ENCODE assay signal across 38 mouse cellular contexts in genomic region chr3:98216296-98216695, GRCm38 (mm10). TPM values are rescaled to one million over a fixed set of nuclear protein-coding genes. Genes with fewer than 3 reads are reported as not detected.
"Had no signal": no experiment of that assay in that cellular context is flagged by ENCODE, and none has a peak within 500 bp of the region (broad histone marks: within the 10 kb centered on the region; RNA-seq: fewer than 3 reads in every experiment).

No protein-coding gene starts in this region.

- H3K9me3 ChIP-seq: limb, embryonic 10.5 days; limb, embryonic 12.5 days; limb, embryonic 13.5 days; limb, embryonic 15.5 days; liver, embryonic 12.5 days; liver, embryonic 13.5 days; liver, embryonic 15.5 days; lung, embryonic 15.5 days; midbrain, embryonic 10.5 days; midbrain, embryonic 12.5 days; midbrain, embryonic 13.5 days; midbrain, embryonic 15.5 days; neural tube, embryonic 12.5 days had no signal

- H3K9ac ChIP-seq: limb, embryonic 12.5 days; limb, embryonic 13.5 days; limb, embryonic 15.5 days; liver, embryonic 12.5 days; liver, embryonic 13.5 days; liver, embryonic 14.5 days; liver, embryonic 15.5 days; liver, postnatal 0 days; lung, embryonic 14.5 days; lung, embryonic 15.5 days; midbrain, embryonic 12.5 days; midbrain, embryonic 13.5 days; midbrain, embryonic 15.5 days; neural tube, embryonic 12.5 days had no signal

- H3K36me3 ChIP-seq: limb, embryonic 10.5 days; limb, embryonic 12.5 days; limb, embryonic 13.5 days; limb, embryonic 15.5 days; liver, embryonic 12.5 days; liver, embryonic 13.5 days; liver, embryonic 15.5 days; lung, embryonic 15.5 days; midbrain, embryonic 10.5 days; midbrain, embryonic 12.5 days; midbrain, embryonic 13.5 days; midbrain, embryonic 15.5 days; neural tube, embryonic 12.5 days had no signal

- DNase-seq: left cerebral cortex, postnatal 4 days; liver; liver, embryonic 13.5 days; liver, postnatal 0 days; lung, adult 18-20 months; lung, adult 2 months; lung, embryonic 14.5 days; lung, postnatal 10 days; lung, postnatal 14 days; lung, postnatal 36 days; lung, postnatal 4 days had no signal

- H3K27me3 ChIP-seq: limb, embryonic 12.5 days; limb, embryonic 13.5 days; limb, embryonic 15.5 days; liver, embryonic 12.5 days; liver, embryonic 13.5 days; liver, embryonic 15.5 days; lung, embryonic 15.5 days; midbrain, embryonic 12.5 days; midbrain, embryonic 13.5 days; midbrain, embryonic 15.5 days; neural tube, embryonic 12.5 days had no signal

- H3K4me2 ChIP-seq: limb, embryonic 12.5 days; limb, embryonic 13.5 days; limb, embryonic 15.5 days; liver, embryonic 11.5 days; liver, embryonic 12.5 days; liver, embryonic 13.5 days; liver, embryonic 15.5 days; lung, embryonic 14.5 days; lung, embryonic 15.5 days; midbrain, embryonic 12.5 days; midbrain, embryonic 13.5 days; midbrain, embryonic 15.5 days; neural tube, embryonic 12.5 days had no signal

- ATAC-seq: liver, embryonic 12.5 days; liver, postnatal 0 days; lung, postnatal 0 days; midbrain, embryonic 13.5 days; midbrain, embryonic 15.5 days; midbrain, embryonic 16.5 days had no signal

- H3K4me3 ChIP-seq: left cerebral cortex, adult 2 months; limb, embryonic 10.5 days; limb, embryonic 12.5 days; limb, embryonic 13.5 days; limb, embryonic 15.5 days; liver, embryonic 12.5 days; liver, embryonic 13.5 days; liver, embryonic 15.5 days; lung, embryonic 15.5 days; megakaryocyte, embryonic 14.5 days; midbrain, embryonic 10.5 days; midbrain, embryonic 12.5 days; midbrain, embryonic 13.5 days; midbrain, embryonic 15.5 days; myocyte; neural tube, embryonic 12.5 days had no signal

- H3K4me1 ChIP-seq: limb, embryonic 10.5 days; limb, embryonic 12.5 days; limb, embryonic 13.5 days; limb, embryonic 15.5 days; liver, embryonic 15.5 days; lung, embryonic 15.5 days; midbrain, embryonic 10.5 days; midbrain, embryonic 12.5 days; midbrain, embryonic 15.5 days; neural tube, embryonic 12.5 days had no signal

- H3K27ac ChIP-seq: left cerebral cortex, adult 2 months; limb, embryonic 10.5 days; limb, embryonic 12.5 days; limb, embryonic 13.5 days; limb, embryonic 15.5 days; liver, embryonic 12.5 days; liver, embryonic 13.5 days; liver, embryonic 14.5 days; liver, embryonic 15.5 days; lung, embryonic 15.5 days; macrophage; midbrain, embryonic 10.5 days; midbrain, embryonic 12.5 days; midbrain, embryonic 13.5 days; midbrain, embryonic 15.5 days; neural tube, embryonic 12.5 days had no signal

RNA-seq across cellular contexts. Expression of gene Reg4, which starts 5.7 kb away (rescaled TPM):
- polyA plus RNA-seq: limb, embryonic 10.5 days; limb, embryonic 11.5 days; limb, embryonic 12.5 days; limb, embryonic 13.5 days; limb, embryonic 14.5 days; limb, embryonic 15.5 days; liver, adult 2 months; liver, embryonic 12.5 days; liver, embryonic 13.5 days; liver, embryonic 14.5 days; liver, embryonic 15.5 days; liver, postnatal 0 days; lung, adult 2 months; lung, embryonic 14.5 days; lung, embryonic 15.5 days; lung, embryonic 16.5 days; lung, postnatal 0 days; macrophage; midbrain, embryonic 10.5 days; midbrain, embryonic 12.5 days; midbrain, embryonic 13.5 days; midbrain, embryonic 15.5 days; midbrain, embryonic 16.5 days; midbrain, postnatal 0 days; myocyte; neural tube, embryonic 11.5 days; neural tube, embryonic 12.5 days had no signal

RNA-seq across cellular contexts. Expression of gene Adam30, which starts 55.9 kb away (rescaled TPM):
- polyA plus RNA-seq: limb, embryonic 10.5 days; limb, embryonic 11.5 days; limb, embryonic 12.5 days; limb, embryonic 13.5 days; limb, embryonic 15.5 days; liver, adult 2 months; liver, embryonic 11.5 days; liver, embryonic 12.5 days; liver, embryonic 13.5 days; liver, embryonic 14.5 days; liver, embryonic 15.5 days; liver, embryonic 16.5 days; liver, postnatal 0 days; lung, adult 2 months; lung, embryonic 14.5 days; lung, embryonic 15.5 days; lung, embryonic 16.5 days; lung, postnatal 0 days; macrophage; midbrain, embryonic 10.5 days; midbrain, embryonic 12.5 days; midbrain, embryonic 13.5 days; midbrain, embryonic 15.5 days; midbrain, embryonic 16.5 days; midbrain, postnatal 0 days; myocyte; neural tube, embryonic 11.5 days; neural tube, embryonic 12.5 days had no signal
